Mouse (Mus musculus) embryo, embryonic 11.5 days (tissue): ENCODE results near the gene Dok7.

Source experiments
- DNase-seq: peaks from one replicate; pipeline ENCODE4 v3.0.0-alpha.2; 2012; ENCODE audit warnings: low read depth, low spot score

Dok7 gene

GRCm38 (mm10) chr5:35056604-35057432, at the start of gene Dok7:
Dok7 (plus strand) TSS chr5:35056766.
- no peak for DNase-seq

DNA sequence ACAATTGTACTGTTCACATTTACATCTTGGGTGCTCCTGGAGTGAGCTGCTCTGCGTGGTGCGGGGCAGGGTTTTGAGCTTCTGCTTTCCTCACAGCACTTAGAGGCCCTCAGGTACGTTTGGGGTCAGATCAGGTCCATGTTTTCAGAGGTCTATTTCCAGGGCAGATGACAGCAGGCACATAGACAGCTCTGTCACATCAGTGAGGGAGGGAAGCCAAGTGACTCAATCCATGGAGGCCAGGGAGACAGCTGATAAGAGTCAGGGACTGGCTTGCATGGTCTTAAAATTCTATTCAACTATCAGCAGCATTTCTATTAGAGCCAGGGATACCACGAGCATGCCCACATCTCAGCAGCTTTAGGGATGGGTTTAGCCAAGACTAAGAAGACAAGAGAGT, 47.4 kb upstream of the Dok7 start:
- no peak for DNase-seq

- no peak for DNase-seq
Observed at GRCm38 (mm10) chr5:35010656-35011055, 45.9 kb upstream of the Dok7 start.

- DNase-seq: no peak
Observed at GRCm38 (mm10) chr5:35011156-35011923, 45.2 kb upstream of the Dok7 start.

DNA sequence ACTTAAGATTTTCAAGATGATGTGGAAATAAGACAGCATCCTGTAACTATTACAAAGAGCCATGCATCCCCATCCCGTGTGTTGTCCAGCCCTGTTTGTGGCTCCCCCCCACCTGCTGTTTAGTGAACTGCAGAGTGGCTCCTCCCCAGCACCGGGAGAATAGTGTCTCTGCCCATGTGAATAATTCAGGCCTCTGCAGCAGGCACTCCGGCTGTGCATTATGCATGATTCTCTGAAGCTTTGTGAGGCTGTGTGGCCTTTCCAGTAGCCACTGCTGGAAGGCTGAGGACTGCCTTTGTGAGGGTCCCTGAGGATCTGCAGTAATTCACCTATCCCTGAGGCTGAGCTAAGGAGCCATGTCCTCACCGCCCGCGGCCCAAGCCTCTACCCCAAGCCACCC, 42.5 kb upstream of the Dok7 start:
- no peak for DNase-seq

DNA sequence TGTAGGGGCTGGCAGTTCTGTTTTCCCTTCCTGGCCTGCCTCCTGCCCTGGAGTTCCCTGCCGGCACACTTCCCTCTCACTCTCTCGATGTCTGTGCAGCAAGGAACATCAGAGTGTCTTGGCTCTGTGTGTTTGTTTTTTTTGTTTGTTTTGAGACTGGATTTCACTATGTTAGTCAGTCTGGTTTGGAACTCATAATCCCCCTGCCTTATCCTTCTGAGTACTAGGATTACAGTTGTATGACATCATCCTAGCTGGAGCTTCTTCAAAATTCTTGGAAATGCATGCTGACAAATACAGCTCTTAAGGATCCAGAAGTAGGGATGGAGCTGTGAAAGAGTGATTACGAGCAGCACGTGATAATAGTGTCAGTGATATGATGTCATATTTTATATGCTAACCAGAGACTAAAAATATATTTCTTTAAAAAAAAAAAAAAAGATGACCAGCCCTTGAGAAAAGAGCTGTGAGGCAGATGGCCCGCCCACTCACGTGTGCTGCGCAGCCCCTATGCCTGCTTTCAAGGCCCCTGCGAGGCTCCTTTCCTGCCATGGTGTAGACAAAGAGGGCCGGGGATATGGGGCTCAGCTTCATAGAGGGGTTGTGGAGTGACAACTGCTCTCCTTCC, 36.8 kb upstream of the Dok7 start:
- DNase-seq: no peak

- no peak for DNase-seq
Observed at GRCm38 (mm10) chr5:35020410-35021241, 35.9 kb upstream of the Dok7 start.

- DNase-seq: no peak
Observed at GRCm38 (mm10) chr5:35024975-35025374, 31.6 kb upstream of the Dok7 start.

- DNase-seq: no peak
Observed at GRCm38 (mm10) chr5:35029303-35029702, 27.3 kb upstream of the Dok7 start.

GRCm38 (mm10) chr5:35029755-35030154, 26.8 kb upstream of the Dok7 start:
- DNase-seq: no peak

DNA sequence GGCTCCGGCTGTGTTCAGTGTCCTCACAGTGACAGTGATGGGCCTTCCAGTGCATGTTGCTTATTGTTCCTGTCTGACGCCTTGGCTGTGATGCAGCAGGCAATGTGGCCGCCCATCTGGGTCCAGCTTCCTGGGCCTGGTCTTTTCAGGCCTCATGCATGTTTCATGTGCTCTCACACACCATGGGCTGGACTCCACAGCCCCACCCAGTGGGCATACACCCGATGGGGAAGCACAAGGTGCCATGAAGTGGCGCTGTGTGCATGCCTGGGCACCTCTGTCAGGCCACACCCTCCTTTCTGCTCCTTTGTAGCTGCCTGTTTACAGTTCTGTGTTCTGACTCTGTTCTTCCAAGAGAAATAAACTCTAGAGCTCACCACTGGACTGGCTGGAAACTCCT, 23.5 kb upstream of the Dok7 start:
- DNase-seq: no peak

- no peak for DNase-seq
Observed at GRCm38 (mm10) chr5:35033619-35034018, 22.9 kb upstream of the Dok7 start.

- DNase-seq: no peak
Observed at GRCm38 (mm10) chr5:35035141-35035540, 21.4 kb upstream of the Dok7 start.

DNA sequence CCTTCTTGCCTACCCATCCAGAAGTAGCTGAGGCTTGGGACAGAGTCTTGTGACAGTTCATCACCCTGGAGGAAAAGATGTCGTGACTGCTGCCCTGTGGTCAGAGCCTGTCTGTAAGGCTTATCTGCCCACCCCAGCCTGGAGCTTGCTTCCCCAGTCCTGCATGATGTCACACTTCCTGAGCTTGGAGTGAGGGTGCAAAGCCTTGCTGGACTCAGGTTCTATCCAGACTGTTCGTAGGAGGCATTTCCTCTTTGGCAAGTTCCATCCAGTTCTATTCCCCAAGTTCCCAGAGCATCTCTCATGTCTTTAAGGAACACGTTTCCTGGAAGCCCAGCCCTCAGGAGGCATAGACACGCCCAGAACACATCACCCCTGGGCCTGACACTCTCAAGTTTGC, 20.8 kb upstream of the Dok7 start:
- no peak for DNase-seq

DNA sequence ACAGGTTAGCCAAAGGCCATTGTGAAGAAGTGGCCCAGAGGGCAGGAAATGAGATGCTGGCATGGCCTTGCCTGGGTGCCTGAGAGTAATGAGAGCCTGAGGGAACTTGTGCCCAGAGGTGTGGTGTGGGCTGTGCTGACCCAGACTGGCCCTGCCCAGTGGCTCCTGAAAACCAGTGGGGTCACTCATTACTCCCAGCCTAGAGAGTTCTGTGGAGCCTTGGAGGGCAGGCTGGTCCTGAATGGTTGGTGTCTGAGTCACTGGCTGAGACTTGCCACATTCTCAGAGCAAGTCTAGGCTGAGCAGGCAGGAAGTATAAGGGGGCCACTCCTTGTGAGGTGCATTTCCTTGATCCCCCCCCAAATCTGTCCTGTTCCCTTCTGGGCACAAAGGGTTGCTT, 19.1 kb upstream of the Dok7 start:
- DNase-seq: no peak

DNA sequence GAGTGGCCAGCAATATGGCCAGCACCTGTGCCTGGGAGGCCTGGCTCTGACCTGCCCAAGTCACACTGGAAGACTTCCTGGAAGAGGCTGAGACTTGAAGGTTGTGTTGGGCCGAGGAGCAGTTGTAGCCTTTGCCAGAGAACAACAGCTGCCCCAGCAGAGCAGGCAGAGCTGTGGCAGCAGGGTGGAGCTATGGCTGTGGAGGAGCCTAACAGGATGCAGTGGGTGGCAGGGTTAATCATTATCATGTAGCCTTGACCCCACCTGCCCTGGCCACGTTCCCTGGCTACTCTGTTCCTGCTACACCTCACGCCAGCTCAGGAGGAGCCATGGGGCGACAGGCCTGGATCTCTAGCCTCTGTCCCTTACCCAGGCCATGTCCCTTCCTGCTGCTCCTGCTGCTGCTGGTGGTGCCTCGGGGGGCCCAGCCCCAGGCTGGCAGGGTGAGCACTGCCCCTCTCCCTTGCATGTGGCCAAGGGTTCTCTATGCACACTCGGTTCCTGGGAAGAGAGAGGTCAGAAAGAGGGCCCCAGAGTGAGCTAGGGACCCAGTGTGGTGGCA, 15.2 kb upstream of the Dok7 start, which contains the start of gene Hgfac:
Hgfac (plus strand) TSS at position 242 of the 562 bp plus-strand sequence.
- no peak for DNase-seq

- DNase-seq: no peak
Observed at GRCm38 (mm10) chr5:35042431-35043109, 14.0 kb upstream of the Dok7 start.

GRCm38 (mm10) chr5:35043110-35043451, 13.5 kb upstream of the Dok7 start:
- DNase-seq: peak; percentile 69

- no peak for DNase-seq
Observed at GRCm38 (mm10) chr5:35050541-35050940, 6.0 kb upstream of the Dok7 start.

GRCm38 (mm10) chr5:35054628-35055027, 1.9 kb upstream of the Dok7 start:
- DNase-seq: no peak

- DNase-seq: no peak
Observed at GRCm38 (mm10) chr5:35055076-35055475, 1.5 kb upstream of the Dok7 start.
